In genomic region chr7:81945398-81945797, GRCm38 (mm10) we compare ENCODE assay signal across 16 mouse cellular contexts. TPM values are rescaled to one million over a fixed set of nuclear protein-coding genes. Genes with fewer than 3 reads are reported as not detected.
A peak's percentile ranks its signal among the peaks of the same experiment; 100 is the strongest.
DNase-seq lines count a peak whose midpoint lies in the region; ATAC-seq and TF ChIP-seq lines count a peak whose summit lies in the region.
"Had no signal": no experiment of that assay in that cellular context is flagged by ENCODE, and none has a peak within 500 bp of the region (broad histone marks: within the 10 kb centered on the region; RNA-seq: fewer than 3 reads in every experiment).

No protein-coding gene starts in this region.

- no peaks in the 10 kb centered on the region for H3K4me1 ChIP-seq in heart, embryonic 13.5 days
- H3K4me1 ChIP-seq in heart, adult 2 months (ENCODE audit: control insufficient read depth, insufficient read depth, low read length) = no peaks in the 10 kb centered on the region
- 0 out of 2 replicates have a peak, but pooled peaks cover 3% of the 10 kb centered on the region for H3K4me1 ChIP-seq in midbrain, embryonic 13.5 days (replicated peaks)
- no peaks in the 10 kb centered on the region for H3K4me1 ChIP-seq in midbrain, embryonic 15.5 days
- H3K4me1 ChIP-seq: embryonic facial prominence, embryonic 13.5 days; neural tube, embryonic 12.5 days had no signal

- no peak for TF ChIP-seq CTCF in heart, adult 2 months (IDR thresholded peaks at IDR 0.05)

- H3K4me2 ChIP-seq in heart, embryonic 13.5 days = peak overlapping the region; percentile 35; the same call in 1 of the 2 replicates
- H3K4me2 ChIP-seq in midbrain, embryonic 13.5 days (replicated peaks) = no peak overlapping the region
- no peak overlapping the region for H3K4me2 ChIP-seq in midbrain, embryonic 15.5 days
- H3K4me2 ChIP-seq: embryonic facial prominence, embryonic 13.5 days; neural tube, embryonic 12.5 days had no signal

- H3K4me3 ChIP-seq in heart, embryonic 13.5 days = no peak overlapping the region
- H3K4me3 ChIP-seq in heart, adult 2 months = no peak overlapping the region
- H3K4me3 ChIP-seq in midbrain, embryonic 13.5 days (replicated peaks) = no peak overlapping the region
- no peak overlapping the region for H3K4me3 ChIP-seq in midbrain, embryonic 15.5 days
- H3K4me3 ChIP-seq: embryonic facial prominence, embryonic 13.5 days; neural tube, embryonic 12.5 days had no signal

- H3K79me2 ChIP-seq in heart, adult 2 months (replicated peaks; ENCODE audit: control insufficient read depth, insufficient read depth, low read length) = no peaks in the 10 kb centered on the region

- intact Hi-C loops in heart, adult 2 months (cut with DNase I) = no loop called here

- no peak overlapping the region for H3K27ac ChIP-seq in heart, embryonic 13.5 days (replicated peaks)
- no peak overlapping the region for H3K27ac ChIP-seq in heart, adult 2 months
- no peak overlapping the region for H3K27ac ChIP-seq in midbrain, embryonic 13.5 days
- H3K27ac ChIP-seq in midbrain, embryonic 15.5 days = no peak overlapping the region
- H3K27ac ChIP-seq: embryonic facial prominence, embryonic 13.5 days; liver, embryonic 14.5 days; neural tube, embryonic 12.5 days had no signal

- H3K27me3 ChIP-seq in heart, embryonic 13.5 days (replicated peaks) = no peaks in the 10 kb centered on the region; the same call in 1 of the 2 replicates
- no peaks in the 10 kb centered on the region for H3K27me3 ChIP-seq in heart, adult 2 months (ENCODE audit: control insufficient read depth, insufficient read depth, low read length)
- H3K27me3 ChIP-seq in midbrain, embryonic 13.5 days = no peaks in the 10 kb centered on the region
- H3K27me3 ChIP-seq in midbrain, embryonic 15.5 days (replicated peaks) = no peaks in the 10 kb centered on the region
- H3K27me3 ChIP-seq: embryonic facial prominence, embryonic 13.5 days; neural tube, embryonic 12.5 days had no signal

- no peaks in the 10 kb centered on the region for H3K36me3 ChIP-seq in heart, embryonic 13.5 days
- H3K36me3 ChIP-seq in heart, adult 2 months (ENCODE audit: control insufficient read depth, insufficient read depth, low read length) = no peaks in the 10 kb centered on the region
- no peaks in the 10 kb centered on the region for H3K36me3 ChIP-seq in midbrain, embryonic 13.5 days
- H3K36me3 ChIP-seq in midbrain, embryonic 15.5 days (replicated peaks) = no peaks in the 10 kb centered on the region
- H3K36me3 ChIP-seq: embryonic facial prominence, embryonic 13.5 days; neural tube, embryonic 12.5 days had no signal

- no peak for TF ChIP-seq EP300 in heart, adult 2 months (IDR thresholded peaks at IDR 0.05; ENCODE audit: insufficient read depth, low read depth, low read length)

- DNase-seq in heart, adult 2 months = no peak
- peak; percentile 34 for DNase-seq in embryo, embryonic 9.5 days (ENCODE audit: extremely low spot score)
- DNase-seq in retina, postnatal 1 day = peak; percentile 59
- no peak for DNase-seq in cerebellum, postnatal 14 days
- no peak for DNase-seq in left cerebral cortex, adult 8-10 months (ENCODE audit: low spot score in 2 of 2)
- DNase-seq: adrenal gland, postnatal 14 days; kidney, postnatal 25 days; thymus, postnatal 25 days had no signal

- H3K9ac ChIP-seq in heart, embryonic 13.5 days = no peak overlapping the region
- no peak overlapping the region for H3K9ac ChIP-seq in heart, adult 2 months (ENCODE audit: low read depth, low read length)
- no peak overlapping the region for H3K9ac ChIP-seq in midbrain, embryonic 13.5 days (replicated peaks)
- H3K9ac ChIP-seq in midbrain, embryonic 15.5 days = no peak overlapping the region
- H3K9ac ChIP-seq: embryonic facial prominence, embryonic 13.5 days; liver, embryonic 14.5 days; neural tube, embryonic 12.5 days had no signal

- no peak for TF ChIP-seq POLR2A in heart, adult 2 months (IDR thresholded peaks at IDR 0.05; ENCODE audit: insufficient read depth, low read depth, low read length)

- no peak for ATAC-seq in heart, embryonic 13.5 days (ENCODE audit: extremely low read depth, insufficient number of reproducible peaks, low FRiP score, low TSS enrichment)
- peak; percentile 27; the same call in 1 of the 2 replicates for ATAC-seq in midbrain, embryonic 13.5 days
- no peak; the same call in 1 of the 2 replicates for ATAC-seq in midbrain, embryonic 15.5 days (replicated peaks)

- WGBS in heart, embryonic 13.5 days = 13% methylated on average over 4 of the region's 4 CpGs
- WGBS in heart, adult 2 months = 37% methylated on average over 4 of the region's 4 CpGs
- 15% methylated on average over 4 of the region's 4 CpGs for WGBS in midbrain, embryonic 13.5 days
- WGBS in midbrain, embryonic 15.5 days = 17% methylated on average over 4 of the region's 4 CpGs

- H3K9me3 ChIP-seq in heart, embryonic 13.5 days = no peaks in the 10 kb centered on the region
- H3K9me3 ChIP-seq in midbrain, embryonic 13.5 days = no peaks in the 10 kb centered on the region
- H3K9me3 ChIP-seq in midbrain, embryonic 15.5 days = no peaks in the 10 kb centered on the region
- H3K9me3 ChIP-seq: embryonic facial prominence, embryonic 13.5 days; neural tube, embryonic 12.5 days had no signal

RNA-seq across cellular contexts. Expression of gene Hdgfl3, which starts 11.1 kb away (rescaled TPM):
- 10.0 TPM in 2 replicates for polyA plus RNA-seq in heart, embryonic 13.5 days (2015; fragmentation: Nextera tagmentation; extraction: Ambion mirVana)
- 1 to 10 TPM; 7.8 to 8.0 TPM for total RNA-seq in heart, adult 2 months (2021)
- polyA plus RNA-seq in heart, adult 2 months (2012; rRNA removed) = 1.8 and 2.8 TPM in 2 replicates
- polyA plus RNA-seq in midbrain, embryonic 13.5 days (2015; fragmentation: Nextera tagmentation; extraction: Ambion mirVana) = 65.7 and 66.2 TPM in 2 replicates
- polyA plus RNA-seq in midbrain, embryonic 15.5 days (2015; fragmentation: Nextera tagmentation; extraction: Ambion mirVana) = 67.0 and 71.7 TPM in 2 replicates
- total RNA-seq in left cerebral cortex, adult 8-10 months (2022) = 10 to 100 TPM; 77.1 to 89.2 (median 82.9) TPM

RNA-seq across cellular contexts. Expression of gene Bnc1, which starts 46.7 kb away (rescaled TPM):
- polyA plus RNA-seq in heart, embryonic 13.5 days (2015; fragmentation: Nextera tagmentation; extraction: Ambion mirVana) = 4.8 and 6.3 TPM in 2 replicates
- total RNA-seq in heart, adult 2 months (2021) = 1 to 10 TPM in 1 of 2 experiments, under 1 TPM in 1; 0.82 to 1.4 TPM
- 0.57 and 0.91 TPM in 2 replicates for polyA plus RNA-seq in heart, adult 2 months (2012; rRNA removed)
- polyA plus RNA-seq in midbrain, embryonic 13.5 days (2015; fragmentation: Nextera tagmentation; extraction: Ambion mirVana) = 0.05 TPM in 1 of 2 replicates, not detected in the other
- polyA plus RNA-seq in midbrain, embryonic 15.5 days (2015; fragmentation: Nextera tagmentation; extraction: Ambion mirVana) = 0.08 and 0.20 TPM in 2 replicates
- total RNA-seq in left cerebral cortex, adult 8-10 months (2022) = not detected
- total RNA-seq: left cerebral cortex, postnatal 10 days; megakaryocyte progenitor cell, adult 5-6 weeks had no signal

Comparison
In these comparisons a context has a peak if more than half of its experiments do, and no peak if none do; other contexts are left out.
1. DNase-seq: peak in embryo, embryonic 9.5 days (single experiment) and retina, postnatal 1 day (single experiment); none in heart, adult 2 months (0 of 2), cerebellum, postnatal 14 days (0 of 2) and left cerebral cortex, adult 8-10 months (0 of 2).